Mouse (Mus musculus) small intestine, adult 2 months (tissue): ENCODE results near the gene Dact3.

Experiments used
- CTCF ChIP-seq: fragments of 200-500 bp; IDR thresholded peaks from 2 replicates; pipeline ENCODE4 v1.5.1; 2012; ENCODE audit warnings: low read depth, mild to moderate bottlenecking, control low read depth, inconsistent platforms, low read length, moderate library complexity, mixed read lengths; ENCODE audit not compliant: insufficient replicate concordance, insufficient read length; ENCODE audit errors: extremely low read depth
- POLR2A ChIP-seq: fragments of 200-500 bp; IDR thresholded peaks from 2 replicates; pipeline ENCODE4 v1.6.1; 2012; ENCODE audit warnings: low read depth, mild to moderate bottlenecking, control low read depth, inconsistent platforms, low read length, moderate library complexity

GRCm38 (mm10) chr7:16904120-16904675 lies 29.1 kb downstream of the Dact3 start:
- no peak for TF ChIP-seq CTCF
- TF ChIP-seq POLR2A = no peak
